Mouse (Mus musculus) cerebellum, postnatal 36 days (tissue): Measurements from ENCODE around the gene Fgf9.
A peak's percentile ranks its signal among the peaks of the same experiment; 100 is the strongest.

Experiments used
- DNase-seq, 2 experiments: peaks; one replicate each; pipeline ENCODE4 v3.0.0; 2021 to 2022; ENCODE audit warnings: mixed read lengths in 2 of 2

The Fgf9 gene

GRCm38 (mm10) chr14:58091321-58091720 is 21.0 kb downstream of the Fgf9 start:
- DNase-seq: no peak

DNA sequence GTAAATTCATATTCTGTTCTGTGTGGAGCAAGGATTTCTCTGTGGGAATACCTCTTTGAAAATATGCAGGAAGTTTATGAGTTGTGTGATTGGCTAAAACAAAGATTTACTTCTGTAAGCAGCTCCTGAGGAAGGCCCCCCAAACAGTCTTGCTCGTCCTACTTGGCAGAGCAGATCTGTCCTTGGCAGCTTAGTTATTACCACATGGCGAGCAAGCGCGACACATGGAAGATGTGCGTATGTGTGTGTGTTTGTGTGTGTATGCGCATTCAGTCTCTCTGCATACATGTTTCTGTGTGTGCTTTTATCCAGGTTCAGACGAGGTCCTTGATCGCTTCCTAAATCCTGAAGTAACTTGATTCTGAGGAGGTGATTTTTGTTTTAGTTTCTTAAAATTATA is 29.3 kb downstream of the Fgf9 start:
- peak; percentile 52 to 59 for DNase-seq

- DNase-seq: no peak
Measured at GRCm38 (mm10) chr14:58101298-58101697, 31.0 kb downstream of the Fgf9 start.

DNA sequence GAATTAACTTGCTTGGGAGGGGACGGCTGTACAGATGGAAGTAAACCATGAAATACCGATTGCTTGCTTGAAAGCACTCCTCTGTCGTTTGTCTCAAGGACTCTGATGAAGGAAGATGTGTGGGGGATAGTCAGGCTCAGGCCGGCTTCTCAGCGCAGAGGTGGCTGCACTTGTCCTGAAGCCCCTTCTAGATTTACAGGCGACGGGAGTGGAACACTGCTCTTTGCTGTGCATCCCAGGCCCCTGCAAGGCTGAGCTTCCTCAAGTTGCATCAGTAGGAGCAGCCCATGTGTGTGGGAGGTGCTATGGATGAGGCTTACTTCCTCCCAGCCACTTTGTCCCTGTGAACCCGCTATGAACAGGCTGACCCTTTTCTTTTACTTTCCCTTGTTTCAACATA is 33.9 kb downstream of the Fgf9 start:
- no peak for DNase-seq

DNA sequence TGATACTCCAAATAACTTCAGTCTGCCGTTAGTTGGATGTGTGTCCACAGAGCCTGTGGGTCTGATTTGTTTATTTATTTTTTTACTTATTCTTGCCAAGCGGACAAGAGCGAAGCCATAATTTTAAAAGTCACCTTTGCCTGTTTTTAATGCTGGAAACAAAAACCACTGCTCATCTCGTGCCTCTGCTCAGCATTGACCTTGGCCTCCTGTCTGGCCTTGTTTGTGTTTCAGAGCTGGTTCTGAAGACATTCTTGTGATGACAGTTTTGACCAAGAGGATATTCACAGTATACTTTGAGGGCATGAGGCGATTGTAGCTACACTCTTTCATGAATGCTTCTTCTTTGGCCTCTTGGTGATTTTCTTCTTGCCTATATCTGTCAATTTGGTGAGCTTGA is 35.2 kb downstream of the Fgf9 start:
- no peak for DNase-seq

GRCm38 (mm10) chr14:58109601-58110000 is 39.3 kb downstream of the Fgf9 start:
- DNase-seq: no peak

DNA sequence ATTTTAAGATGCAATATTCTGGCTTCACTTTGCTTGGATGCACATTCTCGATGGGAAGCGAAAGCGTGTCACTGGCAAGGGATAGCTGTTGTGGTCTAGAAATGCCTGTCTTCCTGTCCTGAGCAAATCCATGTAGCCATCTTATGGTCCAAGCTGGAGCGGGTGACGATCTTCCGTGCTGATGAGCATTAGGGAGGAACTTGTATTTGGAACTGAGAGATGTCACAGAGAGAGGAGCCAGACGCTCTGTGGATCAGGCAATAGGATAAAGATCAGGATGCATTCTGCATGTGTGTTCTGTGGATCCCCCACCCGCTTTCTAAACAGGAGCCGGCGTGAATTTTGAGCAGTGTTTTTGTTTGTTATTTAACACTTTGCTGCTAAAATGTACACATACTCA is 41.2 kb downstream of the Fgf9 start:
- peak in 1 of 2 experiments; percentile 46 for DNase-seq

- DNase-seq: peak; percentile 76 to 79
Measured at GRCm38 (mm10) chr14:58112341-58112740, 42.0 kb downstream of the Fgf9 start.

DNA sequence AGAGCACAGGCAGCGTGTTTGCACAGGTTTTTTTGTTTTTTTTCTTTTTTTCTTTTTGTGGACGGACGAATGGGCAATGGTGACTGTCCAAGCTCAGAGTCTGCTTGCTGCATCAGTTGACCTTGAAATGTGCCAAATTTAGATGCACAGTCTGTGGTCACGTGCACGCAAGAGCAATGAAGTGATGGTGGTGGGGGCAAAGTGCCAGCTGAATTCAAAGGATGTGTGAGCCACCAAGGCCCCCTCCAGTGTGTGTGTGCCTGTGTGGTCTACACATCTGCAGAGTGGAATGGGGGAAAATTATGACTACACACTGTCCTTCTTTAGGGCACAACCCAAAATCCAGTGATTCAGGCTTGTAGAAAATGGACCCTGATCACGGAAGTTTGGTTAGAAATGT is 42.8 kb downstream of the Fgf9 start:
- peak; percentile 43 to 46 for DNase-seq

GRCm38 (mm10) chr14:58114146-58114545 is 43.8 kb downstream of the Fgf9 start:
- DNase-seq: peak; percentile 41

GRCm38 (mm10) chr14:58124625-58125024 is 54.3 kb downstream of the Fgf9 start:
- DNase-seq: no peak

GRCm38 (mm10) chr14:58126508-58126907 is 56.2 kb downstream of the Fgf9 start:
- DNase-seq: no peak

DNA sequence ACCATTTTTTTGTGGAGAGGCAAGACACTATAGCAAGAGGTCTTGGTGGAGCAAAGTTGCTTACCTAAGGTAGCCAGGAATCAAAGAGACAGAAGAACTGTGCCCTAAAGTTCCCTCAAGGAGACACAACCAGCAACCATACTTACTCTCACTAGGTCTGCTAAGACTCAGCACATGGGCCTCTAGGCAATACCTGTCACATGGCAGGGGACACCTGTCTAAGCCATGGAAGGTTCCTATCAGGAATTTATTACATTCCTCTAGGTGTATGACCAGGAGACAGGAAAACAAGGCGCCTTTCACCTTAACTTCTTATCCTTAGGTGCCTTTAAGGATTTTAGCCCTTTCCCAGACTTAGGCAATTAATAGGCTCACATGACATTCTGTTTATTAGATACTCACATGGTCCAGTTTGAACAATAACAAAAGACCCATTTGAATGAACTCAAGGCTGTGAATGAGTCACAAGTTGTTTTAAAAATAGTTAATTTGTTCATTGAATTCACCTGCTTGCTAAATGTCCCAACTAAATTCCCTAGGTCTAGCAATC is 69.2 kb downstream of the Fgf9 start:
- no peak for DNase-seq

DNA sequence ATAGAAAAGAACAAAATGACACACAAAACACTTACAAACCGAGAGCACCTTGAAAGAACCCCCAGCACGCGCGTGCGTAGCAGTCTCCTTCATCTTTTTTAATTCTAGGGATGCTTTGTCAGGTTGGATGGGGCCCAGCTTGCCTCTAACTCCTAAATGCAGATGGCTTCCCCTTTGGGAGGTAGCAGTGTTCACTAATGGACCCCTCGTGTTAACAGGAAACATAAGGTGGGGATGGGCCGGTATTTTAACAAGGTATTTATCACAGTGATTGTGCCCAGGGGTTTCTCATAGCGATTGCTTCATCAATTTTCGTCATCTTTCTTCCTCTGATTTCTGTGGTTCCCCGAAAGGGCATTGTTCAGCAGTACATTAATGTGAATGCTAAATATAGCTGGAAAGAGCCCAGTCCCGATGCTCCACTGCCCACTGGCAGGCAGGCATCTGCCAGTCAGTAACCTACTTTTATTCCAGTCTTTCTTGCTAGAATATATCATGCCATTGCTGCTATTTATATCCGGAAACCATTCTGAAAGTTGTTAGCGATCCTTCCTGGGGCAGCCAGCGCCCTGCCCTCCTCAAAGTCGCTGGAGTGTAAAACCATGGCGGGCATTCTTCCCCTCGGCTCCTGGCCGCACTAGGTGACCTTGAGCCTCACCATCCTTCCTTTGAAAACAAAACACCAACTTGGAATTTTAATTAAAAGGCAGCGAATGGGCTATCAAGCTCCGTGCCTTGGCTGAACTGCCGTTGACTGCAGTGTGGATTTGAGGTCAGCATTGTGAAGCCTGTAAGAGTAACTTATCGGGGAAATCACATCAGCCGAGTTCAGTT is 79.5 kb downstream of the Fgf9 start:
- DNase-seq: peak in 1 of 2 experiments; percentile 20

DNA sequence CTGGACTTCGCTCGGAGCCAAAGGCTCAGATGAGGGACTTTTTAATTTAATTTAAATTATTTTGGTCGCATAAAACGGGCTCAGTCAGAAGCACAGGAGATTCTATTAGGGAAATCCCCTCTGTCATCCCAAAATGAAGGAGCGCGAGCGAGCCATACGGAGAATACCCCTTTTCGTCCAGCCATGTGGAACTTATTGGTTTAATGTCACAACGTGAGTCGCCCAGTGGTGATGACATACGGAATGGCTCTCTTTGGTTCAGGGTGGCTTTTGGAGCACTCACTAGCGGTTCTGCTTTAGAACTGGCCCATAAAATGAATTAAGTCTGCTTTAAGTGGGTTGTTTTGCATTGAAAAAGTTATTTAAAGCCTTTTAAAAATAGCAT is 80.1 kb downstream of the Fgf9 start:
- no peak for DNase-seq

DNA sequence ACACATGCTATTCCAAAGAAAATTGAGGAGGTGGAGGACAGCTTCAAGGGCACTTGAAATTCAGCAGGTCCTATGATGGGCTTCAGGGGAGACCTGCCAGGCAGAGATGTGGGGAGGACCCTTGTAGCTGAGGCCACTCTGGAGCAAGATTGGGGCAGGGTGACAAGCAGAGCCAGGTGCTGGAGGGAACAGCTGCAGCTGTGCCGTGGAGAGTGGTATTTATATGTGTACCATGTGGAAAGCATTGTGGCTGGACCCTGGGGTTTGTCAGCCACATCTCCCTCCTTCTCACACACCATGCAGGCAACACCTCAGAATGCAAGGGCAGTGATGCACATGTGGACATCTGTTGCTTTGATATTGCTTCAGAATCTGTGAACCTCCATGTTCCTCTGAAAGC is 81.8 kb downstream of the Fgf9 start:
- DNase-seq: no peak

- DNase-seq: no peak
Measured at GRCm38 (mm10) chr14:58153470-58154416, 83.4 kb downstream of the Fgf9 start.

DNA sequence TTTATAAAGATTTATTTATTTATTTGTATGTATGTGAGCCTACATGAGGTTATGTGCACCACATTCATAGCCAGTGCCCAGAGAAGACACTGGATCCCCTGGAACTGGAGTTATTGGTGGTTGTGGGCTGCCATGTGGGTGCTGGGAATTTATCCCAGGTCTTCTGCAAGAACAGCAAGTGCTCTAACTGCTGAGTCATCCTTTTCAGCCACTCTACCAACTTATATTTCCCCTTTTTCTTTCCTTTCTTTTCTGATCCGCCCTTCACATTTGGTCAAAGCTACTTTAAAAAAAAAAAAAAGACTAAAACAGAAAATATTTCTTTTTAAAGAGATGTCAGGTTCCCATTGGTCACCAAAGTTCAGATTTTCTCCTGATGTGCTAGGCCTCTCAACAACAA is 90.3 kb downstream of the Fgf9 start:
- no peak for DNase-seq
